Mouse (Mus musculus) myocyte (in vitro differentiated cells): Measurements from ENCODE around the gene Taf6l. TPM values are rescaled to one million over a fixed set of nuclear protein-coding genes. Genes with fewer than 3 reads are reported as not detected.

Experiments
- H3K27me3 ChIP-seq: one replicate; pipeline ENCODE4 v1.6.1; 2011; ENCODE audit not compliant: control insufficient read depth, insufficient read depth, insufficient read length
- H3K36me3 ChIP-seq: one replicate; pipeline ENCODE4 v1.6.1; 2011; ENCODE audit not compliant: control insufficient read depth, insufficient read depth
- H3K4me2 ChIP-seq: one replicate; pipeline ENCODE4 v1.6.1; 2011; ENCODE audit warnings: low read depth, control low read depth
- H3K4me3 ChIP-seq: one replicate; pipeline ENCODE4 v1.5.1; 2011; ENCODE audit warnings: mild to moderate bottlenecking, control low read depth, moderate library complexity
- H3K79me2 ChIP-seq: one replicate; pipeline ENCODE4 v1.6.1; 2011; ENCODE audit not compliant: control insufficient read depth, insufficient read depth
- H3ac ChIP-seq: one replicate; pipeline ENCODE4 v1.6.1; 2011; ENCODE audit not compliant: control insufficient read depth, insufficient read length
- CEBPB ChIP-seq: IDR thresholded peaks from 2 replicates; pipeline ENCODE4 v1.6.1; 2011; ENCODE audit warnings: mild to moderate bottlenecking, moderate library complexity; ENCODE audit not compliant: poor library complexity, insufficient read depth, severe bottlenecking
- E2F4 ChIP-seq: IDR thresholded peaks from one replicate; pipeline ENCODE4 v1.6.1; 2011; ENCODE audit warnings: mild to moderate bottlenecking, control low read depth, moderate library complexity; ENCODE audit not compliant: insufficient read depth
- MAX ChIP-seq: IDR thresholded peaks from one replicate; pipeline ENCODE4 v1.6.1; 2011; ENCODE audit warnings: low read depth, mild to moderate bottlenecking, control low read depth
- MYOD1 ChIP-seq, 3 experiments: IDR thresholded peaks; one replicate each; pipeline ENCODE4 v1.6.1; 2011; ENCODE audit warnings: control low read depth in 2 of 3, low read depth in 2 of 3, mild to moderate bottlenecking in 2 of 3, moderate library complexity in 1 of 3; ENCODE audit not compliant: insufficient read length in 2 of 3, control insufficient read depth in 1 of 3
- MYOG ChIP-seq, 3 experiments: IDR thresholded peaks; one replicate each; pipeline ENCODE4 v1.6.1; 2011; ENCODE audit warnings: control low read depth in 2 of 3, low read depth in 2 of 3, mild to moderate bottlenecking in 2 of 3; ENCODE audit not compliant: insufficient read length in 2 of 3, control insufficient read depth in 1 of 3, insufficient read depth in 1 of 3
- POLR2A ChIP-seq: IDR thresholded peaks from one replicate; pipeline ENCODE4 v1.6.1; 2011; ENCODE audit warnings: low read depth, mild to moderate bottlenecking, control low read depth, moderate library complexity; ENCODE audit not compliant: insufficient read length
- POLR2AphosphoS2 ChIP-seq: IDR thresholded peaks from one replicate; pipeline ENCODE4 v1.6.1; 2011; ENCODE audit warnings: low read depth, control low read depth; ENCODE audit not compliant: insufficient read length
- REST ChIP-seq: IDR thresholded peaks from one replicate; pipeline ENCODE4 v1.6.1; 2011; ENCODE audit warnings: mild to moderate bottlenecking, control low read depth, moderate library complexity; ENCODE audit not compliant: insufficient read depth, insufficient read length
- SRF ChIP-seq: IDR thresholded peaks from one replicate; pipeline ENCODE4 v1.6.1; 2011; ENCODE audit warnings: low read depth; ENCODE audit not compliant: control insufficient read depth, insufficient read length
- TCF12 ChIP-seq: IDR thresholded peaks from one replicate; pipeline ENCODE4 v1.6.1; 2011; ENCODE audit warnings: mild to moderate bottlenecking, control low read depth; ENCODE audit not compliant: poor library complexity, insufficient read depth, severe bottlenecking
- TCF3 ChIP-seq: IDR thresholded peaks from one replicate; pipeline ENCODE4 v1.6.1; 2011; ENCODE audit warnings: low read depth, control low read depth; ENCODE audit not compliant: insufficient read length
- USF1 ChIP-seq: IDR thresholded peaks from one replicate; pipeline ENCODE4 v1.6.1; 2011; ENCODE audit warnings: low read depth, mild to moderate bottlenecking, control low read depth, moderate library complexity
- polyA plus RNA-seq: library from polyadenylated mRNA; unstranded; fragments of >200 nt; fragmentation: generic; extraction: Trizol; gene quantifications from one replicate; pipeline ENCODE4 v1.2.1, GENCODE M21; 2012; ENCODE audit warnings: missing spikeins

The Taf6l gene
- 19.6 TPM for polyA plus RNA-seq

DNA sequence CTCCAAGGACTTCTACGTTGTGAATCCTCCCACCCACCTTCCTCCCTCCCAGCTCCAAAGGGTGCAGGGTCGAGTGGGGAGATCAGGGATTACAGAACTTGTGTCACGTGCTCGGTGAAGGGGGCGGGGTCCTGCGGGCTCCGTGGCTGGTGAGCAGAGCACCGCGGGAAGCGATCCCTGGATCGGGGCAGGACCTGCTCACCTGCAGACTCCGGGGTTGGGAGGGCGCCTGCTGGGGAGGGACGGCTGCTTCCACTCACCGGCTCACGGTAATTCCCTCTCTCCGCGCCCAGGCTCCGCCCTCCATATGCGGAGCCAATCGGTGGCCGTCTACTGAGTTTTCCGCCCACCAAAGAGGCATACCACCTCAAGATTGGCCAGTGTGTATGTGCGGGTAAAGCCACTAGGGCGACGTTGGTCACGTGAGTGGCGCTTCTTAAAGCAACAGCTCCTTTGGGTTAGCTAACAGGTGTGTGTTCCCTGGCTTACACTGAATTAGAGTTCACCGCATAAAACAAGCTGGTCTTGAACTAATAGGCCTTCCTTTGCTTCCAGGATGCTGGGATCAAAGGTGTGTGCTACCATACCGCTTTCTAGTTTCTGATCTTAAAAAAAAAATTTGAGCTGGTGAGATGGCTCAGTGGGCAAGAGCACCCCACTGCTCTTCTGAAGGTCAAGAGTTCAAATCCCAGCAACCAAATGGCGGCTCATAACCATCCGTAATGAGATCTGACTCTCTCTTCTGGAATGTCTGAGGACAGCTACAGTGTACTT is at the start of gene Taf6l:
Gene Taf6l, minus strand, starts transcription at position 410 of the 774 bp plus-strand sequence.
- peak within 1 kb of the TSS; percentile 48 for H3K4me3 ChIP-seq
- H3K79me2 ChIP-seq = no peaks in the 10 kb centered on the region
- H3K36me3 ChIP-seq = no peaks in the 10 kb centered on the region
- H3K4me2 ChIP-seq = peak within 1 kb of the TSS; percentile 87
- H3ac ChIP-seq = peak within 1 kb of the TSS; percentile 5
- H3K27me3 ChIP-seq = no peaks in the 10 kb centered on the region
- TF ChIP-seq MYOD1 (IDR thresholded peaks at IDR 0.05; ENCODE audit: control insufficient read depth in 1 of 3, insufficient read length in 2 of 3, low read depth in 2 of 3) (peak in 2 of 3 experiments; percentile 49 to 64), USF1 (peak; percentile 99), POLR2A (peak; percentile 77), TCF12 (no peak), TCF3 (no peak), POLR2AphosphoS2 (peak; percentile 64), MYOG (IDR thresholded peaks at IDR 0.05; ENCODE audit: control insufficient read depth in 1 of 3, insufficient read depth in 1 of 3, insufficient read length in 2 of 3, low read depth in 2 of 3) (peak in 1 of 3 experiments; percentile 31), MAX (no peak), E2F4 (peak; percentile 65), SRF (peak; percentile 63), REST (no peak), CEBPB (no peak)

GRCm38 (mm10) chr19:8832971-8833370 is 46.8 kb upstream of the Taf6l start:
- TF ChIP-seq POLR2AphosphoS2 (peak; percentile 9), MYOG (IDR thresholded peaks at IDR 0.05; ENCODE audit: control insufficient read depth in 1 of 3, insufficient read depth in 1 of 3, insufficient read length in 2 of 3, low read depth in 2 of 3) (no peak), USF1 (no peak), TCF3 (no peak), POLR2A (no peak)
- Histone ChIP-seq H3K79me2 (no peaks in the 10 kb centered on the region), H3K4me2 (no peak overlapping the region), H3K27me3 (no peaks in the 10 kb centered on the region), H3K36me3 (peaks cover 65% of the 10 kb centered on the region), H3ac (no peak overlapping the region), H3K4me3 (no peak overlapping the region)

DNA sequence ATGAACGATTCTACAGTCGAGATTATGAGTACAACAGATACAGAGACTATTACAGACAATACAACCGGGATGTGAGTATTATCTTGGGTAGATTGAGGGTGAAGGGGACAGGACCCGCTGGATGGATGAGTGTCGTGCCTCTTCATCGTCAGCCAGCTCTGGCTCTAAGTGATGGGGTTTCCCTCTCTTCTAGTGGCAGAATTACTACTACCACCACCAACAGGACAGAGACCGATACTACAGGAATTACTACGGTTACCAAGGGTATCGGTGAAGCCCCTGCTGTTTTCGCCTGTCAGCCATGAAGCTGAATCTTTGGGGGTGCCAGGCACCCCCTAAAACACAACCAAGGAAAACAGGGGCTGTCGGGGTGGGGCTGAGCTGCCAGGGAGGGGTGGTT is 45.0 kb upstream of the Taf6l start:
- Histone ChIP-seq H3ac (no peak overlapping the region), H3K27me3 (no peaks in the 10 kb centered on the region), H3K4me3 (no peak overlapping the region), H3K4me2 (no peak overlapping the region), H3K36me3 (peaks cover 82% of the 10 kb centered on the region), H3K79me2 (no peaks in the 10 kb centered on the region)
- TF ChIP-seq POLR2AphosphoS2 (no peak), CEBPB (no peak), MAX (no peak), USF1 (no peak), MYOG (IDR thresholded peaks at IDR 0.05; ENCODE audit: control insufficient read depth in 1 of 3, insufficient read depth in 1 of 3, insufficient read length in 2 of 3, low read depth in 2 of 3) (no peak), SRF (no peak), POLR2A (no peak), MYOD1 (IDR thresholded peaks at IDR 0.05; ENCODE audit: control insufficient read depth in 1 of 3, insufficient read length in 2 of 3, low read depth in 2 of 3) (no peak)

GRCm38 (mm10) chr19:8830664-8831063 is 44.4 kb upstream of the Taf6l start:
- Histone ChIP-seq H3K4me2 (no peak overlapping the region), H3K79me2 (peaks cover 3% of the 10 kb centered on the region), H3K36me3 (peaks cover 82% of the 10 kb centered on the region), H3ac (no peak overlapping the region), H3K27me3 (no peaks in the 10 kb centered on the region), H3K4me3 (no peak overlapping the region)
- TF ChIP-seq MYOD1 (IDR thresholded peaks at IDR 0.05; ENCODE audit: control insufficient read depth in 1 of 3, insufficient read length in 2 of 3, low read depth in 2 of 3) = no peak
- TF ChIP-seq POLR2A = no peak
- no peak for TF ChIP-seq REST
- TF ChIP-seq TCF12 = no peak
- TF ChIP-seq USF1 = no peak
- TF ChIP-seq SRF = no peak

DNA sequence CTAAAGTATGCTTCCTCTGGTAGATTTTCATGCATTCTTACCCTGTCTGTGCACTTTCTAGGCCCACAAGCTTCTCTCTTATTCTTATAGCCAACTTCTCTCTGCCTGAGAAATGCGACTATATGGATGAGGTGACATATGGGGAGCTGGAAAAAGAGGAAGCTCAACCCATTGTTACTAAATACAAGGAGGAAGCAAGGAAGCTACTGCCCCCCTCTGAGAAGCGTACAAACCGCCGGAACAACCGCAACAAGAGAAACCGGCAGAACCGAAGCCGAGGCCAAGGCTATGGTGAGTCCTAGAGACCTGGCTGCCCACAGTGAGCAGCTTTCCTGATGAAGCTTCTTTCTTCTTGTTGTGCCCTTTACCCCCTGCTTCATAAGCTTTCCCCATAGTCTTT is 43.4 kb upstream of the Taf6l start, which contains the start of gene AC129217.1:
Gene AC129217.1, plus strand, starts transcription at position 114 of the 400 bp plus-strand sequence.
- H3K27me3 ChIP-seq = no peaks in the 10 kb centered on the region
- no peak within 1 kb of the TSS for H3ac ChIP-seq
- H3K4me2 ChIP-seq = no peak within 1 kb of the TSS
- H3K36me3 ChIP-seq = peaks cover 82% of the 10 kb centered on the region
- TF ChIP-seq USF1 (no peak), REST (no peak), CEBPB (no peak)
- H3K4me3 ChIP-seq = no peak within 1 kb of the TSS
- peaks cover 7% of the 10 kb centered on the region for H3K79me2 ChIP-seq
